Mouse (Mus musculus): ENCODE measurements around the gene Srrm2. TPM values are rescaled to one million over a fixed set of nuclear protein-coding genes. Genes with fewer than 3 reads are reported as not detected.

Gene Srrm2
- polyA plus RNA-seq, 1 experiment, result 286 TPM

DNA sequence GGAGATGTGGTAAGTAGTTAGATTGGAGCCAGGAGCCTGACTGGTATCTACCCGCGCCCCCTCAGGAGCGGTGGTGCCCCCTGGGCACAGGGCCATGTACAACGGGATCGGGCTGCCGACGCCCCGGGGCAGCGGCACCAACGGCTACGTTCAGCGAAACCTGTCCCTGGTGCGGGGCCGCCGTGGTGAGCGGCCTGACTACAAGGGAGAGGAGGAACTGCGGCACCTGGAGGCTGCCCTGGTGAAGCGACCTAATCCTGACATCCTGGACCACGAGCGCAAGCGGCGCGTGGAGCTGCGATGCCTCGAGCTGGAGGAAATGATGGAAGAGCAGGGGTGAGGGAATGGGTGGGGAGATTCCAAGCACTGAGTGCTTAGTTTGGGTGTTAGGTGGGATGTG, 16.5 kb downstream of the Srrm2 start:
- Histone ChIP-seq H3K4me3 (ENCODE audit: control insufficient read depth, low read depth, low read length) (peak overlapping the region; percentile 75), H3K36me3 (ENCODE audit: control insufficient read depth, insufficient read depth, low read length) (peaks cover 8% of the 10 kb centered on the region)

DNA sequence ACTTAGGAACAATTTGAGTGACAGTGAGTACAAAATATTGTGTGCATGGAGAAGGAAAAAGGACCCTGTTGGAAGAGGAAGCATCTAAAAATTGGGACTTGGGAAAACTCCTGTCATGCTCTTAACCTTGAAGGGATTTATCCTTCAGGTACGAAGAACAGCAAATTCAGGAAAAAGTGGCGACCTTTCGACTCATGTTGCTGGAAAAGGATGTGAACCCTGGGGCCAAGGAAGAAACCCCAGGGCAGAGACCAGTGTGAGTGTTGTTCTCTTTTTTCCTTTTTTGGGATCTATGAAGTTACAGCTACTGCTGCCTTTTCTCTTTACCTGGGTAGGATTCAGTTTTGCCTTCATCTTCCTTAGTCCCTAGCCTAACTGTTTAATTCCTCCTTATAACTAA, 17.6 kb downstream of the Srrm2 start:
- TF ChIP-seq CTCF (IDR thresholded peaks at IDR 0.05; ENCODE audit: control insufficient read depth, insufficient read depth, insufficient replicate concordance, low read depth, low read length) (no peak), POLR2A (IDR thresholded peaks at IDR 0.05; ENCODE audit: control insufficient read depth, low read depth, low read length) (no peak)
- H3K4me3 ChIP-seq (ENCODE audit: control insufficient read depth, low read depth, low read length), result no peak overlapping the region
- peaks cover 11% of the 10 kb centered on the region for H3K36me3 ChIP-seq (ENCODE audit: control insufficient read depth, insufficient read depth, low read length)

More for the DNA sequence above, 16.5 kb downstream of the Srrm2 start:
- peaks cover 4% of the 10 kb centered on the region for H3K4me1 ChIP-seq (ENCODE audit: control insufficient read depth, insufficient read depth, low read length)
- H3K27ac ChIP-seq (ENCODE audit: control insufficient read depth, insufficient read depth, low read depth, low read length), result no peak overlapping the region; the same call in 1 of the 2 replicates
- H3K27me3 ChIP-seq (ENCODE audit: control insufficient read depth, insufficient read depth, low read length), result no peaks in the 10 kb centered on the region
- TF ChIP-seq CTCF (IDR thresholded peaks at IDR 0.05; ENCODE audit: control insufficient read depth, insufficient read depth, insufficient replicate concordance, low read depth, low read length) (peak; percentile 2; the same call in 1 of the 2 replicates), POLR2A (IDR thresholded peaks at IDR 0.05; ENCODE audit: control insufficient read depth, low read depth, low read length) (no peak)

GRCm38 (mm10) chr17:23815641-23816040, 25.3 kb downstream of the Srrm2 start:
- no peak overlapping the region for H3K27ac ChIP-seq (ENCODE audit: control insufficient read depth, insufficient read depth, low read depth, low read length)

More for the DNA sequence above, 17.6 kb downstream of the Srrm2 start:
- Histone ChIP-seq H3K27me3 (ENCODE audit: control insufficient read depth, insufficient read depth, low read length) (no peaks in the 10 kb centered on the region), H3K4me1 (ENCODE audit: control insufficient read depth, insufficient read depth, low read length) (peaks cover 4% of the 10 kb centered on the region), H3K27ac (ENCODE audit: control insufficient read depth, insufficient read depth, low read depth, low read length) (no peak overlapping the region)

DNA sequence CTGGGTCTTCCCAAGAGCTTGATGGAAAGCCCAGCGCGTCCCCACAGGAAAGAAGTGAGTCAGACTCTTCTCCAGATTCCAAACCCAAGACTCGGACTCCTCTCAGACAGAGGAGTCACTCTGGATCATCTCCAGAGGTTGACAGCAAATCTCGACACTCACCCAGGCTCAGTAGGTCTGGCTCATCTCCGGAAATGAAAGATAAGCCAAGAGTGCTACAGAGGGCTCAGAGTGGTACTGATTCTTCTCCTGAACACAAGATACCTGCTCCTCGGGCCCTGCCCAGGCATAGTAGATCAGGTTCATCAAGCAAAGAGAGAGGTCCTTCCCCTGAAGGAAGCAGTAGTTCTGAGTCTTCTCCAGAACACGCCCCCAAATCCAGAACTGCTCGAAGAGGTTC, 28.2 kb downstream of the Srrm2 start:
- TF ChIP-seq CTCF (IDR thresholded peaks at IDR 0.05; ENCODE audit: control insufficient read depth, insufficient read depth, insufficient replicate concordance, low read depth, low read length), result no peak
- no peak for TF ChIP-seq POLR2A (IDR thresholded peaks at IDR 0.05; ENCODE audit: control insufficient read depth, low read depth, low read length)
- H3K27me3 ChIP-seq (ENCODE audit: control insufficient read depth, insufficient read depth, low read length), result no peaks in the 10 kb centered on the region

More at GRCm38 (mm10) chr17:23815641-23816040, 25.3 kb downstream of the Srrm2 start:
- Histone ChIP-seq H3K4me1 (ENCODE audit: control insufficient read depth, insufficient read depth, low read length) (no peaks in the 10 kb centered on the region), H3K4me3 (ENCODE audit: control insufficient read depth, low read depth, low read length) (no peak overlapping the region), H3K27me3 (ENCODE audit: control insufficient read depth, insufficient read depth, low read length) (no peaks in the 10 kb centered on the region), H3K36me3 (ENCODE audit: control insufficient read depth, insufficient read depth, low read length) (peaks cover 37% of the 10 kb centered on the region)
- no peak for TF ChIP-seq CTCF (IDR thresholded peaks at IDR 0.05; ENCODE audit: control insufficient read depth, insufficient read depth, insufficient replicate concordance, low read depth, low read length)
- TF ChIP-seq POLR2A (IDR thresholded peaks at IDR 0.05; ENCODE audit: control insufficient read depth, low read depth, low read length), result no peak

DNA sequence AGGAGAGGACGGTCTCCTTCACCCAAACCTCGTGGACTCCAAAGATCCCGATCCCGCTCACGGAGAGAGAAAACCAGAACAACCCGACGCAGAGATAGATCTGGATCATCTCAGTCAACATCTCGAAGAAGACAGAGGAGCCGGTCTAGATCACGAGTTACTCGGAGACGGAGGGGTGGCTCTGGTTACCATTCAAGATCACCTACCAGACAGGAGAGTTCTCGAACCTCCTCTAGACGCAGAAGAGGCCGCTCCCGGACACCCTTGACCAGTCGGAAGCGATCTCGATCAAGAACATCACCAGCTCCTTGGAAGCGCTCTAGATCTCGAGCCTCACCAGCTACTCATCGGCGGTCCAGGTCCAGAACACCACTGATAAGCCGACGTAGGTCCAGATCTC, 28.9 kb downstream of the Srrm2 start:
- peaks cover 32% of the 10 kb centered on the region for H3K36me3 ChIP-seq (ENCODE audit: control insufficient read depth, insufficient read depth, low read length)
- TF ChIP-seq POLR2A (IDR thresholded peaks at IDR 0.05; ENCODE audit: control insufficient read depth, low read depth, low read length), result no peak

More for the DNA sequence above, 28.2 kb downstream of the Srrm2 start:
- no peak overlapping the region for H3K4me3 ChIP-seq (ENCODE audit: control insufficient read depth, low read depth, low read length)
- H3K36me3 ChIP-seq (ENCODE audit: control insufficient read depth, insufficient read depth, low read length), result peaks cover 32% of the 10 kb centered on the region
- no peak overlapping the region for H3K27ac ChIP-seq (ENCODE audit: control insufficient read depth, insufficient read depth, low read depth, low read length)
- peaks cover 4% of the 10 kb centered on the region; the same call in 1 of the 2 replicates for H3K4me1 ChIP-seq (ENCODE audit: control insufficient read depth, insufficient read depth, low read length)

GRCm38 (mm10) chr17:23820731-23821130, 30.4 kb downstream of the Srrm2 start:
- Histone ChIP-seq H3K4me1 (ENCODE audit: control insufficient read depth, insufficient read depth, low read length) (peaks cover 4% of the 10 kb centered on the region; the same call in 1 of the 2 replicates), H3K27me3 (ENCODE audit: control insufficient read depth, insufficient read depth, low read length) (no peaks in the 10 kb centered on the region), H3K27ac (ENCODE audit: control insufficient read depth, insufficient read depth, low read depth, low read length) (no peak overlapping the region), H3K4me3 (ENCODE audit: control insufficient read depth, low read depth, low read length) (no peak overlapping the region), H3K36me3 (ENCODE audit: control insufficient read depth, insufficient read depth, low read length) (peaks cover 25% of the 10 kb centered on the region)
- TF ChIP-seq POLR2A (IDR thresholded peaks at IDR 0.05; ENCODE audit: control insufficient read depth, low read depth, low read length), result no peak
- no peak for TF ChIP-seq CTCF (IDR thresholded peaks at IDR 0.05; ENCODE audit: control insufficient read depth, insufficient read depth, insufficient replicate concordance, low read depth, low read length)

More for the DNA sequence above, 28.9 kb downstream of the Srrm2 start:
- Histone ChIP-seq H3K4me1 (ENCODE audit: control insufficient read depth, insufficient read depth, low read length) (peaks cover 4% of the 10 kb centered on the region; the same call in 1 of the 2 replicates), H3K4me3 (ENCODE audit: control insufficient read depth, low read depth, low read length) (no peak overlapping the region), H3K27ac (ENCODE audit: control insufficient read depth, insufficient read depth, low read depth, low read length) (no peak overlapping the region), H3K27me3 (ENCODE audit: control insufficient read depth, insufficient read depth, low read length) (no peaks in the 10 kb centered on the region)

- H3K4me3 ChIP-seq (ENCODE audit: control insufficient read depth, low read depth, low read length), result no peak overlapping the region
- TF ChIP-seq POLR2A (IDR thresholded peaks at IDR 0.05; ENCODE audit: control insufficient read depth, low read depth, low read length), result no peak
- no peak for TF ChIP-seq CTCF (IDR thresholded peaks at IDR 0.05; ENCODE audit: control insufficient read depth, insufficient read depth, insufficient replicate concordance, low read depth, low read length)
- peaks cover 17% of the 10 kb centered on the region for H3K36me3 ChIP-seq (ENCODE audit: control insufficient read depth, insufficient read depth, low read length)
- no peak overlapping the region for H3K27ac ChIP-seq (ENCODE audit: control insufficient read depth, insufficient read depth, low read depth, low read length)
- peaks cover 4% of the 10 kb centered on the region; the same call in 1 of the 2 replicates for H3K4me1 ChIP-seq (ENCODE audit: control insufficient read depth, insufficient read depth, low read length)
- no peaks in the 10 kb centered on the region for H3K27me3 ChIP-seq (ENCODE audit: control insufficient read depth, insufficient read depth, low read length)
Observed at GRCm38 (mm10) chr17:23822094-23822493, 31.8 kb downstream of the Srrm2 start.
